Mouse (Mus musculus): ENCODE results near the gene Olfr1511.
"Not testable (repeated sequence)": the region's sequence is repeated elsewhere in the genome, so short reads cannot be mapped to it uniquely, and the experiment has no call there.

Olfr1511 gene

DNA sequence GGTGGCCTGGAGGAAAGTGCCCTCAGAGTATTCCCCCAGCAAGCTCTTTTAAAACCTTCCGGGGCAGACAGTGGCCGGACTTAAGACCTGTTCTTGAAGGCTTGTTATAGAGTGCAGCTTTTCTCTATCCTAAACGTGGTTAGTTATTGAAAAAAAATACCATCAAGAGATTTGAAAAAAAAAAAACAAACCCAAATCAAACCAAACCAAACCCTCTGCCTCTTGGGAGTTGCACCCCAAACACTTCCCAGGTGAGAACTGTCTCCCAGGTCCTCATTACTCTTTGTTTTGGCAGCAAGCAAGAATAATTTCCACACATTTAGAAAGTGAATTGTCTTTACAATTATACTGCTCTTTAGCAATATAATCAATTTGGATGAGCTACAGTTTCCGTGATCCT lies at the start of gene Olfr1511:
Gene Olfr1511, minus strand, starts transcription at position 101 of the 400 bp plus-strand sequence.
- no peak for DNase-seq (ENCODE audit: extremely low spot score, low read depth, low spot score)

DNA sequence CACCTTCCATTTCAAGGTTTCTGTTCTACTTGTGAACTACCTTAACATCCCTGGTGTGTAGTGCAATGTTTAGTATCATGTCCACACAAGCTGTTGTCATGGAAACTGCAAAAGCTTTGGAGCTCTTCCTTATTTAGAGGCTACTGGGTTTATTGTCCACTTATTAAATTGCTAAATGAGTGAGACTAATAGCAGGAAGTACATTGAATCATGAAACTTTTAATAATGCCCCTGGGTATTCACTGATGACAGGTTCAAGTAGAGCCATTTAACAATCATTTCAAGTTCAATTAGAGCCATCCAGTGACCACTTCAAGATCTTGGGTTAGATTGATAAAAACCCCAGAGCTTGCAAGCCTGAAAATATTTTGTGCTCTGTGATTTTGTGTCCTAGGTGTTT lies 45.5 kb upstream of the Olfr1511 start, which contains the start of gene Olfr1509:
Gene Olfr1509, plus strand, starts transcription at position 301 of the 400 bp plus-strand sequence.
- DNase-seq (ENCODE audit: extremely low spot score, low read depth, low spot score) = no peak

DNA sequence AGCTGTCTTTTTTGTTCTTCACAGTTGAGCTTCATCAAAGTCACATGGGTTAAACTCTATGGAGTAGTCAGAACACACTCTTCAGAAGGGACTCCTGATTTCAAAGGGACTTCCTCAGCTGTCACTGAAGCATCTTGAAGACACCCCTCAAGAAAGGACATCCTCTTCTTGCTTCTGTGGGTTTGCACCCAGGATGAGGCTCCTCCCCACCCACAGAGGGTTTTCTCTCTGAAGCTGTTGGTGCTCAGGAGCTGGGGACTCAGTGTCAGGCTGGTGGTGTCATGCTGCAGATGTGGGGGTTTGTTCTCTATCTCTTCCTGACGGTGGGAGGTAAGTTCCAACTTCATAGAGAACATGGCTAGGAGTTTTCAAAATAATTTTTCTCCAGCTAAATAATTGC lies 30.5 kb upstream of the Olfr1511 start:
- DNase-seq (ENCODE audit: extremely low spot score, low read depth, low spot score) = no peak

GRCm38 (mm10) chr14:52414273-52414672 lies 17.1 kb upstream of the Olfr1511 start, which contains the start of gene Olfr1510:
Gene Olfr1510, minus strand, starts transcription at chr14:52414373.
- DNase-seq (ENCODE audit: extremely low spot score, low read depth, low spot score) = no peak

DNA sequence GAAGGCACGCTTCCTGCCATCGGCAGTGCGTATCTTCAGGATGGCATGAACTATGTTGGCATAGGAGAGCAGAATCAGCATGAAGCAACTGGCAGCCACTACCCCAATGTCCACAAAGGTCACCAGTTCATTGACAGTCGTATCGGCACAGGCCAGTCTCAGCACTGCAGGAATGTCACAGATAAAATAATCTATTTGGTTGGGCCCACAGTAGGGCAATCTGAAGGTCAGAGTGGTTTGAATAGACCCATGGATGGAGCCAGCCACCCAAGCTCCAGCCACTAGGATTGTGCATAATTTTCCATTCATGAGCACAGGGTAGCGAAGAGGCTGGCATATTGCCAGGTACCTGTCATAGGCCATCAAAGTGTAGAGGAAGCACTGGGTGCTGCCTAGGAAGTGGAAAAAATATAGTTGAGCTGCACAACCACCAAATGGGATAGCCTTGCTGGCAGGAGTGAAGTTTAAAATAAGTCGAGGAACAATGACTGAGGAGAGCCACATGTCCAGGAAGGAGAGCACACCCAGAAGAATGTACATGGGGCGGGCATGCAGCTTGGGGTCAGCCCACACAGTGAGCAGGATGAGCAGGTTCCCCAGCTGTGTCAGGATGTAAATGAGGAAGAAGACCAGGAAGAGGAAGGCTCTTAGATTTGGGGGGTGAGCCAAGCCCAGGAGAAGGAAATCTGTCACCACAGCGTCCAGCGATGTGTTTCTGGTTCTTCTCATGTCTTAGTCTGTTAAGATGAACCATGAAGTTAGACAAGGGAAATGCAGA lies 13.2 kb upstream of the Olfr1511 start:
- not testable (repeated sequence) for DNase-seq (ENCODE audit: extremely low spot score, low read depth, low spot score)

- DNase-seq (ENCODE audit: extremely low spot score, low read depth, low spot score) = not testable (repeated sequence)
Measured at GRCm38 (mm10) chr14:52390084-52390848, 6.9 kb downstream of the Olfr1511 start.

GRCm38 (mm10) chr14:52379068-52379467 lies 18.1 kb downstream of the Olfr1511 start, which contains the start of gene Olfr1512:
Gene Olfr1512, minus strand, starts transcription at chr14:52379168.
- DNase-seq (ENCODE audit: extremely low spot score, low read depth, low spot score) = no peak

DNA sequence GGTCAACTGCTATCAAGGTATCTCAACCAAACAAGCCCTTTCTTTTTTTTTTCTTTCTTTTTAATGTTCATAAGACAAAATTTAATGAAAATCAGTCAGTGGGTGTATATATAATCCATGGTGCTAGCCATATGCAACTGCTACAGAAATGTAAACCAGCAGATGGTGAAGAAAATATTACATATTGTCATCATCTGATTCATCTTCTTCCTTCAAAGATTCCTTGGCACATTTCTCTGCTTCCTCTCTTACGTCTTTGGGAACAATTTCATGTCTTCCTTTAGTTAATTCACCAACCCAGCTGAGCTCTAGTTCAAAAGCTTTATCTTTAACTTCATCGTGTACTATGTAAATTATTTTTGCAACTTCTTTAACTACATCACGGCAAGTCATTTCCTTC lies 28.4 kb downstream of the Olfr1511 start:
- DNase-seq (ENCODE audit: extremely low spot score, low read depth, low spot score) = no peak

- no peak for DNase-seq (ENCODE audit: extremely low spot score, low read depth, low spot score)
Measured at GRCm38 (mm10) chr14:52356308-52356707, 40.9 kb downstream of the Olfr1511 start, which contains the start of gene Olfr1513. Gene Olfr1513, minus strand, starts transcription at chr14:52356408.

Measured in hindlimb bud, embryonic 11.5 days (tissue).